Mouse (Mus musculus) Patski (cell line): Measurements from ENCODE around the gene Wdr74. TPM values are rescaled to one million over a fixed set of nuclear protein-coding genes. Genes with fewer than 3 reads are reported as not detected.
A peak's percentile ranks its signal among the peaks of the same experiment; 100 is the strongest.

Experiments
- ATAC-seq: fragments of 100-300 bp; one replicate; pipeline ENCODE4 v1.8.0; 2021
- CTCF ChIA-PET: fragments of 350-600 bp; sonication (Branson Sonifier 250); formaldehyde crosslinking; loops from one replicate; lab custom pipeline; 2022; ENCODE audit warnings: inconsistent platforms; lab: Charles Lee
- POLR2A ChIA-PET: fragments of 350-600 bp; sonication (Branson Sonifier 250); formaldehyde crosslinking; loops from one replicate; lab custom pipeline; 2022; ENCODE audit warnings: antibody characterized with exemption, inconsistent platforms; lab: Charles Lee
- DNase-seq: peaks from one replicate; pipeline ENCODE4 v3.0.0-alpha.2; 2011; ENCODE audit warnings: low read depth, low spot score
- H3K27me3 ChIP-seq: fragments of 371-371 bp; one replicate; pipeline ENCODE4 v1.5.1; 2021
- CTCF ChIP-seq: fragments of 100-300 bp; IDR thresholded peaks from one replicate; pipeline ENCODE4 v1.5.1; 2021
- in situ Hi-C: fragments of 300-500 bp; cut with MboI; formaldehyde crosslinking; loops from 3 replicates; pipeline ENCODE4 v1.11.1; 2018; ENCODE audit warnings: low pct_unique_long_range_greater_than_20kb, mixed read lengths
- polyA plus RNA-seq: library from polyadenylated mRNA; unstranded; gene quantifications from one replicate; pipeline ENCODE4 v1.2.3, GENCODE M21; 2021

The Wdr74 gene
- polyA plus RNA-seq, 1 experiment from 2014 or later = 64.7 TPM

DNA sequence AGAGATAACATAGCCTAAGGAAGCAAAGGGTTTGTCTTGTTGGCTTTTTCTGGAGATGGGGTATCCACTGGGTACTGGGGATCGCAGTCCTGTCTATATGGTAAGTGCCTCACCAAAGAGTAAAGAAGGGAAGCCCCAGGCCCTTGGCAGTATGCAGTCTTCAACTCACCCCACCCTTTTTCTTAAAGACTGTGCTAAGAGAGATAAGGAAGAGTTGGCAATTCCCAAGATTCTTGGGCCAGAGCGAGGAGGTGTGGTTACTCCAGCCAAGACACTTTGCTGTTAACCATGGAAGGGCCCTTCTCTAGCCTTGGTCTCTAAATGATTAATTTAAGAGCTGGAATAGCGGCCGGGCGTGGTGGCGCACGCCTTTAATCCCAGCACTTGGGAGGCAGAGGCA is 28.7 kb upstream of the Wdr74 start:
- DNase-seq (no peak), ATAC-seq (no peak)
- CTCF ChIA-PET = no interaction called here
- H3K27me3 ChIP-seq = no peaks in the 10 kb centered on the region
- POLR2A ChIA-PET = no interaction called here
- TF ChIP-seq CTCF = no peak
- in situ Hi-C loops = loop anchor here (25.0 kb wide), 1 partner anchor 1180 kb away; the partner anchor contains the start of gene Incenp

DNA sequence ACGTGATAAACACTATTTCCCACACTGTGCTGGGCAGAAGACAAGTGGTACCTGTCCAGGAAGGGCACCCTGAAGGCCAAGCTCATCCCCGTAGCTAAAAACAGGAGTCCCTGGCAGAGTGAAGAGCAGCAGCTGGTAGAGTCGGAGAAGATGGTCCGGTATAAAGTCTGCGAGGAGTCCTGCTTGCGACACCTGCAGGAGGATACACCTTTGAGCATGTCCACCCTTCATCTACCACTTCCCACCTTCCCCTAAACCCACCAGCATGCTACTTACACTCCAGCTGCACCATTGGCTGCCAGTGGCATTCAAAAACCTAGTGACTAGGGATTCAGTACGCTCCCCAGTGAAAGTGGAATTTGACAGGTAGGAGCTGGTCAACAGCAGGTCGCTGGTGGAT is 26.7 kb upstream of the Wdr74 start:
- in situ Hi-C loops = loop anchor here (25.0 kb wide), 1 partner anchor 1178 kb away; the partner anchor contains the start of gene Incenp
- H3K27me3 ChIP-seq = no peaks in the 10 kb centered on the region
- TF ChIP-seq CTCF = no peak
- ATAC-seq (no peak), DNase-seq (no peak)
- ChIA-PET CTCF (interaction anchor here (3.0 kb wide), 1 partner anchor 10 kb away, joined by 15 read pairs; no protein-coding TSS in a partner anchor), POLR2A (interaction anchor here (0.6 to 1.4 kb wide), 3 partner anchors 48 to 120 kb away, joined by 3 read pairs; partner anchors contain the start of gene Nxf1)

DNA sequence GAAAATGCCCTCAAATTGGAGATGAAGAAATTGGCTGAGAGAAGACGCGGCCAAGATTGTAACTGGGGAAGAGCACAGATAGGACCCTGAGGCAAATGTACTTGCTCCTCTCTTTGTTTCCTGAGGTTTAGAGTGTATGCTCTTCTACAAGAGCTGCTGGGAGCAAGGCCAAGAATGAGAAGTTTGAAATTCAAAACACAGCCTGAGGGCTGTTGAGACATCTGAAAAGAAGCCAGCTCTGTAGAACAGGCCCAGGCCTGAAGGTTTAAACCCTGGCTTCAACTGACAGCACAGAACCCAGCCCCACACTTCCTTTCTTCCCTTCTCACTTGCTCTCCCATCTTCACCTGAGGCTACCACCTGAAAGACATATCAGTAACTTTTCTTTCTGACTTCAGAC is 25.6 kb upstream of the Wdr74 start:
- CTCF ChIA-PET = interaction anchor here (0.7 to 3.0 kb wide), 3 partner anchors 9 to 42 kb away, joined by 3 to 15 read pairs (median 3); no protein-coding TSS in a partner anchor
- no peak for TF ChIP-seq CTCF
- POLR2A ChIA-PET = interaction anchor here (0.6 to 1.8 kb wide), 5 partner anchors 8 to 234 kb away, joined by 3 to 12 read pairs (median 3); partner anchors contain the start of genes Slc3a2 and Tmem179b
- no peaks in the 10 kb centered on the region for H3K27me3 ChIP-seq
- DNase-seq (no peak), ATAC-seq (no peak)
- in situ Hi-C loops = loop anchor here (25.0 kb wide), 1 partner anchor 1177 kb away; the partner anchor contains the start of gene Incenp

DNA sequence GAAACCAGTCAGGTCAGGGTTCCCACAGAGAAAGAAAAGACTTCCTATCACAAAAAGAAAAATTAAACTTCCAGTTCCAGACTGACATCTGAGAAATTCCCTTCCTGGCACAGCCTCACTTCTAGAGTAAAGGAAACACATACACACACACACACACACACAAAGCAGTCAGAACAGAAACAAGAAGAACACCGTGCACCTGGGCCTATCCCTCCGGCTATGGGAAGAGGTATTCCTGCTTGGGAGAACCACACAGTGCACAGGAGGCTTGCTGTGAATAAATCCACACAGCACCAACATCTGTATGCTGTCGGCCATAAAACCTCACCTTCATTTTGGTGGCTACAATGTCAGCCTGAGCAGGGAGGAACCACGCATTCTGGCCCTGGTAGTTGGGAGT is 24.1 kb upstream of the Wdr74 start:
- DNase-seq (no peak), ATAC-seq (no peak)
- TF ChIP-seq CTCF = no peak
- POLR2A ChIA-PET = interaction anchor here (3.0 kb wide), 1 partner anchor 12 kb away, joined by 32 read pairs; the partner anchor contains the start of gene Slc3a2
- CTCF ChIA-PET = interaction anchor here (0.7 to 1.1 kb wide), 2 partner anchors 10 to 28 kb away, joined by 3 to 4 read pairs; no protein-coding TSS in a partner anchor
- in situ Hi-C loops = loop anchor here (25.0 kb wide), 1 partner anchor 1176 kb away; the partner anchor contains the start of gene Incenp
- no peaks in the 10 kb centered on the region for H3K27me3 ChIP-seq

DNA sequence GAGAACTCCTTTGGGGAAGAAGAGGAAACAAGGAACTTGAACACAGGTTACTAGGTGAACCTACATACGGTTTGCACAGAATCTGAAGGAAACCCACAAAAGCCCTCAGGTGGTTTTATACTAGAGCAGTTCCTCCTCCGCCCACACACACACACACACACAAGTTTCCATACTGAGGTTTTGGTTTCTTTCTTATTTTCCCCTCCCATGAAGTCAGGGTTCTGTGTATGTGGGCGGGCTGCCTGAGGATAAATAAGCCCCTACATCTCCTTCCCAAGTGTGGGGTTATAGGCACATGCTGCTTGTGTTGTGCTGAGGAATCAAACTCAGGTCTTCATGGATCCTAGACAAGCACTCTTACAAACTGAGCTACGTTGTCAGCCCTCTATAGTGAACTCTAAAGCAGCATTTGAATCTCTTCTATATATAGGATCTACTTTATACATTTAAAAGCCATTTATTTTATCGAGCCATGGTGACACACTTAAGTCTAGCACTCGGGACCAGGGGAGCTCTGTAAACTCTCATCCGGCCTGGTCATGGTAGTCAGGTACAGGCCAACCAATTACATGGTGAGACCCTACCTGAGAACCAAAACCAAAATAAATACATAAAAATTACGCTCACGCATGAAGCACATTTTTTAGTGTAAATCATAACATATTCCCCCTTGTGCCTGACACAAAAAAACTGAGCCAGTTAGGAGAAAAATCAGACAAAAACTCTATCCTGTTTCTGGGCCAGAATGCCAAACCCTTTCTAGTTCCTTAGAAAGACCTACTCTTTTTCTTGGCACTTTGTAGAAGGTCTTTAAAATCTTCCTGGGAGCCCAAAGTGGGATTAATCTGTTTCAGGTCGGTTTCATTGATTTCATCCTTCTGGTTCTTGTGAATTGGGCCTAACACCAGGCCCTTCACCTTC is 23.4 kb upstream of the Wdr74 start:
- POLR2A ChIA-PET = interaction anchor here (0.5 to 3.2 kb wide), 11 partner anchors 8 to 277 kb away, joined by 3 to 32 read pairs (median 3); partner anchors contain the start of genes 1700092M07Rik, Ahnak, Slc3a2 and Stx5a
- ATAC-seq (no peak), DNase-seq (no peak)
- in situ Hi-C loops = loop anchor here (25.0 kb wide), 1 partner anchor 1175 kb away; the partner anchor contains the start of gene Incenp
- no peaks in the 10 kb centered on the region for H3K27me3 ChIP-seq
- CTCF ChIA-PET = interaction anchor here (1.1 to 2.8 kb wide), 4 partner anchors 8 to 22 kb away, joined by 4 to 23 read pairs (median 10); partner anchors contain the start of gene Slc3a2
- no peak for TF ChIP-seq CTCF

DNA sequence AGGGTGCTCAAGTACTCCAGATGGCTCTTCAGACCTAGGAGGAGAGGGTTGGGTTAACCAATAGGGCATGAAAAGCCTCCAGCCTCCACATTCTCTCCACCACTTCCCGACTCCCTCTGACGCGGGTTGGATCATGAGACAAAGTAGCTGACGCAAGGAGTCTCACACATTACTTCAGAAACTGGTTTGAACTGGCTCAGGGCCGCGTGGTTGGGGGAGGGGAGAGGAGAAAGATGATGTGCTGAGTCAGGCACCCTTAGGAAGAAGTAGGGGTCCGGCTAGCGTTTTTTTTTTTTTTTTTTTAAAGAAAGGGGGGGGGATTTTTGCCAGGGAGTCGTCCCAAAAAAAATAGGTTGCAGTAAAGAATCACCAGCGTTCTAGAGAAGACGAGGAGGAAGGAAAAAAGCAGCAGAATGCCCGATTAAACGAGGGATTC is 22.7 kb upstream of the Wdr74 start:
- no peak for TF ChIP-seq CTCF
- no peaks in the 10 kb centered on the region for H3K27me3 ChIP-seq
- ChIA-PET CTCF (interaction anchor here (0.7 to 2.8 kb wide), 7 partner anchors 8 to 255 kb away, joined by 3 to 23 read pairs (median 4); partner anchors contain the start of gene Slc3a2), POLR2A (interaction anchor here (0.7 to 3.2 kb wide), 10 partner anchors 9 to 277 kb away, joined by 3 to 32 read pairs (median 4); partner anchors contain the start of genes 1700092M07Rik, Ahnak, Slc3a2 and Stx5a)
- ATAC-seq = peak; percentile 53
- no peak for DNase-seq
- in situ Hi-C loops = loop anchor here (25.0 kb wide), 1 partner anchor 1174 kb away; the partner anchor contains the start of gene Incenp

DNA sequence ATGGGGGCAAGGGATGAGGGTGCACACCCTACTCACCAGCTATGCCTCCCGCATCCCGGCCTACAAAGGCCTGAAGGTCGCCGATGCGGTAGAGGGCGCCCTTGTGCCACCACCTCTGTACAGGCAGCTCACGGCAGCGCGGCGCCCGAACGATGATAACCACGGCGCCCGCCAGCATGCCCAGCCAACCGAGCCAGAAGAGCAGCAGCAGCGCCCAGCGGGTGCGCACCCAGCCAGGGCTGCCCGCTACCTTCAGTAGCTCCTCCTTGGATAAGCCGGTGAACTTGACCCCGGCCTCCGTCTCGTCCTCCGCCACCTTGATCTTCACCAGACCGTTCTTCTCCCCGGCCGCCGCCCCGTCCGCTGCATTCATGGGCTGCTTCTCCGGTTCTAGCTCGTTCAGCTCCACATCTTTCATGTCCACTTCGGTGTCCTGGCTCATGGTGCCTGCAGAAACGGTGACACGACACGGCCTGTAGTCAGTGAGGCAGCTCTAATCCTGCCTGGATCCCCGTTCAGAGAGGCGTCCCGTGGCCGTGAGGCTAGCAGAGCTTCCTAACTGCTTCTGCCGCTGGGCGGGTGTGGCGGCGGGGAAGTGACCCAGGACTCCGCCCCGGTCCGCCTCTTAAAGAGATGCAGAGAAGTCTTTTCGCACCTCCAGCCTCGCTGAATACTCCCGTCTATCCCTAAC is 22.2 kb upstream of the Wdr74 start:
- in situ Hi-C loops = loop anchor here (25.0 kb wide), 1 partner anchor 1174 kb away; the partner anchor contains the start of gene Incenp
- ATAC-seq = peak; percentile 80
- CTCF ChIA-PET = interaction anchor here (0.7 to 2.8 kb wide), 11 partner anchors 9 to 255 kb away, joined by 3 to 23 read pairs (median 4); partner anchors contain the start of gene Slc3a2
- POLR2A ChIA-PET = interaction anchor here (0.6 to 3.2 kb wide), 11 partner anchors 9 to 276 kb away, joined by 3 to 32 read pairs (median 4); partner anchors contain the start of genes 1700092M07Rik, Ahnak, Slc3a2 and Stx5a
- peak; percentile 98 for TF ChIP-seq CTCF
- H3K27me3 ChIP-seq = no peaks in the 10 kb centered on the region
- DNase-seq = no peak

DNA sequence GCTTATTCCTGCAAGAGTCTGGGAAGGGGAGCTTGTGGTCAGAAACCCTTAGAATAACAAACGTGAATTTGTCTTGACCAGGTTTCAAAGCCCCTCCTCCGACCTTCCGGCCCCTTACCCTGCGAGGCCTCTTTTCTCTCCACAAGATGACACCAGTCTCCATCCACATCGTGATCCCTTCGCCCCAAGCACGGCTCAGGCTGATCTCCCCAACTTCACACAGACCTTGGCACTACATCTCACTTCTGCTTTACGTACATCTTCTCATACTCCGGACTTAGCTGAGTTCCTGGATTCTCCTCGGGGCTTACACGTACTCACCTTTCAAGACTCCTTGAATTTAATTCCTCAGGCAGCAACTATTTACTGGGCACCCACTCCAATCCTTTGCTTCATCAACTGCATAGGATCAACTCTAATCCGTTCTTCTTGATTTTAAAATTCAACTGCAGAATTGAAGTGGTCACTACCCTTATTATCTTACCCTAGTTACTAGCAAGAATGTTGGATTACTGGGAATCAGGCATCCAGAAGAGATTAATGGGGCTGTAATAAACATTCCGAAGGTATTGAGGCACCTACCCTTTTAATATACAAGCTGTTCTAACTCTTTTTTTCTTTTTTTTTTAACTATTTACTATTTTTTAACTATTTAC is 21.5 kb upstream of the Wdr74 start:
- no peak for DNase-seq
- POLR2A ChIA-PET = interaction anchor here (0.6 to 3.2 kb wide), 7 partner anchors 9 to 31 kb away, joined by 3 to 32 read pairs (median 7); partner anchors contain the start of genes 1700092M07Rik, Slc3a2 and Stx5a
- in situ Hi-C loops = loop anchor here (25.0 kb wide), 1 partner anchor 1173 kb away; the partner anchor contains the start of gene Incenp
- TF ChIP-seq CTCF = no peak
- H3K27me3 ChIP-seq = no peaks in the 10 kb centered on the region
- peak; percentile 5 for ATAC-seq
- CTCF ChIA-PET = interaction anchor here (0.9 to 2.8 kb wide), 8 partner anchors 9 to 136 kb away, joined by 3 to 23 read pairs (median 4); partner anchors contain the start of gene Slc3a2
